Mouse (Mus musculus): ENCODE results near the gene Nptx1.

GRCm38 (mm10) chr11:119554706-119555105, 7.2 kb upstream of the Nptx1 start:
- TF ChIP-seq POLR2A (IDR thresholded peaks at IDR 0.05; ENCODE audit: low read depth, low read length) (no peak), CTCF (IDR thresholded peaks at IDR 0.05; ENCODE audit: extremely low read depth, insufficient read length, insufficient replicate concordance, low read depth, low read length) (no peak)
